Mouse (Mus musculus) adipocyte (in vitro differentiated cells): ENCODE measurements around the gene Irgq.
A peak's percentile ranks its signal among the peaks of the same experiment; 100 is the strongest.
"Not testable (repeated sequence)": the region's sequence is repeated elsewhere in the genome, so short reads cannot be mapped to it uniquely, and the experiment has no call there.

Experiments
- DNase-seq: peaks from one replicate; pipeline ENCODE4 v3.0.0-alpha.2; 2016; ENCODE audit warnings: low spot score

The Irgq gene

DNA sequence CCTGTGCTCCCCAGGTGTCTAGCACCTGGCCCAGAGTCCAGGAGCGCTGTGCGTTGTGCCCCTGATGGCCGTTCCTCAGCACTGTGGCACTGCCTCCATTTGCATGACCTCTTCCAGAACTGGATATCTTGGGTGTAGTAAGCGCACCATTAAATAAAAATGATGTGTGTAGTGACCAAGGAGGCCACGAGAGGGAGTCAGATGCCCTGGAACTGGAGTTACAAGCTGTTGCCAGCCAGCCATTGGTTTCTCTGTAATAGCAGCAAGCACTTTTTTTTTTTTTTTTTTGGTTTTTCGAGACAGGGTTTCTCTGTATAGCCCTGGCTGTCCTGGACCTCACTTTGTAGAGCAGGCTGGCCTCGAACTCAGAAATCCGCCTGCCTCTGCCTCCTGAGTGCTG lies 14.2 kb upstream of the Irgq start:
- DNase-seq: not testable (repeated sequence)

DNA sequence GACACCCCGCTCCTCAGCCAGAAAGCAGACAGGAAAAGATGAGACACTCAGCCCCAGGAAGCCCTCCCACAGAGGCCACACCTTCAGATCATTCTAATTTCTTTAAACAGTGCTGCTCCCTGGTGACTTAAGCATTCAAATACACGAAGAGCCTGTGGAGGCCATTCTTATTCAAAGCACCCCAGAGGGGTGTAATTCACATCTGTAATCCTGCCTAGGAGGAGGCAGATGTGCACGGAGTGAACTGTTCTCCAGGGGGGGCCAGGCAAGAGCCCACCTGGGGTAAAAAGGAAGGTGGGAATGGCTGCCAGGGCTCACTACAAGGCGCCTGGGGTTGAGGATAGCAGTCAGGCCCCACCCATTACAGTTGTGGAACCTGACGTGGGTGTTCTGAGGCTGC lies 13.4 kb upstream of the Irgq start:
- no peak for DNase-seq

DNA sequence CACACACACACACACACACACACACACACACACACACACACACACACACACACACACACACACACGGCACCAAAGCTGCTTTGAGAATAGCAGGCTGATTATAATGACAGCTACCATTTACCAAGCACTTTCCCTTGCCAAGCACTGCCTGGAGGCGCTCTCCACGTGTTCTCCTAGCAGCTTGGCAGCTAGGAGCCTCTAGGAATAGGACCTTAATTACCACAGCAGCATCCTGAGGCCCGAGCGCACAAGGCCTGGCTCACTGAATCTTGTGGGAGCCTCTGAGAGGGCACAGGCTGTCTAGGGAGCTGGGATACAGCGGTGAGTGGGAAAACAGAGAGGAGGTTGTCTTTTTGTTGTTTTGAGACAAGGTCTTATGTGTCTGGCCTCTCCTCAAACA lies 12.8 kb upstream of the Irgq start:
- DNase-seq: no peak

DNA sequence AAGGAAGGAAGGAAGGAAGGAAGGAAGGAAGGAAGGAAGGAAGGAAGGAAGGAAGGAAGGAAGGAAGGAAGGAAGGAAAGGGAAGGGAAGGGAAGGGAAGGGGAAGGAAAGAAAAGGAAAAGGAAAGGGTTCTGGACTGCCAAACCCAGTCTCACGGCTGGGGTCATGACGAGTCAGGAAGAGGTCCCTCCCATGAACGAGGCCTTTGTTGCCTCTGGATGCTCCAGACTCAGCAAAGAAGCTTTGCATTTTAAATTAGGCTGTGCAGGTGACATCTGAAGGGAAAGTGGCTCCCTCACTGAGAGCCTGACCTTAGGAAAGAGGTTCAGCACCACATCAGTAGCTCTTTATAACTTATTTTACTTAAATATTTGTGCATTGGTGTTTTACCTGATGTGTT lies 11.4 kb upstream of the Irgq start:
- DNase-seq: no peak

DNA sequence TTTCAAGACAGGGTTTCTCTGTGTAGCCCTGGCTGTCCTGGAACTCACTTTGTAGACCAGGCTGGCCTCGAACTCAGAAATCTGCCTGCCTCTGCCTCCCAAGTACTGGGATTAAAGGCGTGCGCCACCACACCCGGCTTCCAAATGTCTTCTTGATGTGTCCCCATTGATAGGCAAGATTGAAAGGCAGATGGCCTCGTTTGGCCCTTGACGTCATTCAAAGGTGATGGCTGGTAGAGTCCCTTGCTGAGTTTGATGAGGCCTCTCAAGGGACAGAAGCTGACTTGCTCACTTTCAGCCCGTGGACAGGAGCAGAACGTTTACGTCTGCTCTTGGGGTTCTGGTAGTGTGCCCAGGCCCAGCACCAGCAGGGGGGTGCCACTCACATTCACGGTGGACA lies 10.4 kb upstream of the Irgq start:
- DNase-seq: not testable (repeated sequence)

DNA sequence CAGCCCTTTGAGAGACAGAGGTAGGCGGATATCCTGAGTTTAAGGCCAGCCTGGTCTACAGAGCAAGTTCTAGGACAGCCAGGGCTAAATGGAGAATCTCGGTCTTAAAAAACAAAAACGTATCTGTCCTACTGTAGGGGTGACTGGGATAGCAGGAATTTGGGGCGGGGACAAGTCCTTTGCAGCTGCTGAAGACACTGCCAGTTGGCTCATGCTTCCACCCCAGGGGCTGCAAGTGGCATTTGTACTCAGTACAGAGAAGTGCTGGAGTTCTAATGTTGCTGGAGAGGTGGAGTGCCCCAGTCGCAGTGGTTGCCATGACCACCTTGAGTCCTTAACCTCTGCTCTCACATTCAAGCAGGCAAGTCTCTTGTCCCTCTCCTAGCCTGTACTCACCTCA lies 7.7 kb upstream of the Irgq start:
- DNase-seq: peak; percentile 7

DNA sequence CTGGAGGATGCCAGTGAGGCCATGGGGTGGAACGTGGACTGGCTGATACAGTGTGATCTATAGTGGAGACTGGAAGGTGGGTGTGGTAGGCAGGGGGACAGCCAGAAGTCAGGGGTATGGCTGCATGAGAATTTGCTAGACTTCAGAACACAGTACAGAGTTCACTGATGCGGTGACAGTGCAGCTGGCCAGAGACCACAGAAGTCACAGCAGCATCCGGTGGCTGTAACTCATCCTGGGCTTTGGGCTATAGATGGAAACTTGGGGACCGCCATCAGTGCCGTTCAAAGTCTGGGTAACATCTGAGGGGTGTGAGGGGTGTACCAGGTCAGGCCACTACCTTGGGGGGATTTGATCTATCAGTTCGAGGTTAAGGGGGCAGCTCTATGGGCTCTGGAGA lies 6.8 kb upstream of the Irgq start:
- DNase-seq: no peak

DNA sequence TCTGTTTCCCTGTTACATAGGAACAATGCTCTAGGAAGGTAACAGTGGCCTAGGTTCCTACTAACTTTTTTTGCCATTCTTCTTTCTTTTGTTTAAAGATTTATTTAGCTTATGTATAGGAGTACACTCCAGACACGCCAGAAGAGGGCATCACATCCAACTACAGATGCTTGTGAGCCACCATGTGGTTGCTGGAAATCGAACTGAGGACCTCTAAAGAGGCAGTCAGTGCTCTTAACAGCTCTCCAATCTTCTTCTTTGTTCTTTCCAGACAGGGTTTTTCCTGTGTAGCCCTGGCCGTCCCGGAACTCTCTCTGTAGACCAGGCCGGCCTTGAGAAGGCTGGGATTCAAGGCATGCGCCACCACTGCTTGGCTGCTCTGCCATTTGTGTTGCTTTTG lies 5.5 kb upstream of the Irgq start:
- DNase-seq: no peak

DNA sequence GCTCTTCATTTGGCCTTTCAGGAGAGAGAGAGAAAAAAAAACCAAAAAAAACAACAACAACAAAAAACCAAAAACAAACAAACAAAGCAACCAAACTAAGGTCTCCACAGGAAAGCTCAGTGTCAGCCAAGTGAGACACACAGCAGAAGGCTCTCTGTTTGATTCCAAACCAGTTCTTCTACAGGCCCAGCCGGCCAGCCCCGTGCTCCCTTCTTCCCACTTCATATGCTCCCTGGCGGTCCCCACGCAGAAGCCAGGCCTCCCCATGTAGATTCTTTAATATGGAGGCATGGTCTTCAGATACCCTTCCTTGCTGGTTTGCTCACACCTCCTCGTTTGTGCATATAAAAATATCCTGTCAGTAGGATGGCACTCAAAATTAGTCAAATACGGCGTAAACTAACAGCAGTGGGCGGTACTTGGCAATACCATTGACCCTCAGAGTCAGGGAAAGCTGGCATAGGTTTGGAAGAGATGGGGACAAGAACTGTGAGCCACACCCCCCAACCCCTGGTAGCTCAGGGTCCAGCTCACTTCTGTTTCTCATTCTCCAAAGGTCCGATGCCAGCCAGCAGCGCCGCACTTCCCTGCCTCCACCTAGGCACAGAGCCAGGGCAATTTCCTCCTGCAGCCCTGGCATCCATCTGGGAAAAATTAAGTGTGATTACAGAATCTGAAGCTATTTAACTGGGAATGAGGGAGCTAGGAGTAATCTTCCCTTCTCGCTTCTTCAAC lies 4.6 kb upstream of the Irgq start:
- no peak for DNase-seq

DNA sequence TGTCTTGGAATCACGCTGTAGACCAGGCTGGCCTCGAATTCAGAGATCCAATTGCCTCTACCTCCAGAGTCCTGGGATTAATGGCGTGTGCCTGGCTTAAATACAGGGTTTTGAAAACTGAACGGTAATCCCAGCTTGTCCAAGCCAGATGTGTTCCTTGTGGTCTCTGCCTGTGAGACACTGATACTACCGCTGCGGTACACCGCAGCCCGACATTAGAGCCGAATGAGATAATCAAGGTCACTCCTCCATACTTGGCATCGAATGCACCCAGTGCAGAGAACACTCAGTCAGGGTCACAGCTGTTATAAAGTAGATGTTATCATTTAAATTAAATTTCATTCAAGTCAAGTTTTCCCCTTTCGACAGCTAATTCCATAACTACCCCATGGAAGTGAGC lies 1.6 kb upstream of the Irgq start:
- DNase-seq: no peak

DNA sequence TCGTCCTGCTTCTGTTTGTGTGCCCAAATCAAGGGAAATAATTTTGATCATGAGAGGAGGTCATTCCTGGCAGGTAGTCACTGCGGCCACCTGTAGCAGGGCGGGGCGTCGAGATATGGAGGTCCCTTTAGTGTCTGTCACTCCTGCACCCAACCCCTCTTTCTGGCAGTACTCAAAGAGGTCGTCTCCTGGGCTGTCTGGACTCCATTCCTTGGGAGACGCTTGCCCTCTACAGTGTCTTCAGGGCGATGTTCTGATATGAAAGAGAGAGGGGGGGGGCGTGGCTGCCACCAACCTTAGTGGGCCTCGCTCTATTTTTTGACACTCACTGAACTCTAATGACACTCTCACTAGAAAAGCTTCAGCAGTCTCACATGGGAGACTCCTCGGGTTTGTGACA lies 909 bp upstream of the Irgq start:
- no peak for DNase-seq

DNA sequence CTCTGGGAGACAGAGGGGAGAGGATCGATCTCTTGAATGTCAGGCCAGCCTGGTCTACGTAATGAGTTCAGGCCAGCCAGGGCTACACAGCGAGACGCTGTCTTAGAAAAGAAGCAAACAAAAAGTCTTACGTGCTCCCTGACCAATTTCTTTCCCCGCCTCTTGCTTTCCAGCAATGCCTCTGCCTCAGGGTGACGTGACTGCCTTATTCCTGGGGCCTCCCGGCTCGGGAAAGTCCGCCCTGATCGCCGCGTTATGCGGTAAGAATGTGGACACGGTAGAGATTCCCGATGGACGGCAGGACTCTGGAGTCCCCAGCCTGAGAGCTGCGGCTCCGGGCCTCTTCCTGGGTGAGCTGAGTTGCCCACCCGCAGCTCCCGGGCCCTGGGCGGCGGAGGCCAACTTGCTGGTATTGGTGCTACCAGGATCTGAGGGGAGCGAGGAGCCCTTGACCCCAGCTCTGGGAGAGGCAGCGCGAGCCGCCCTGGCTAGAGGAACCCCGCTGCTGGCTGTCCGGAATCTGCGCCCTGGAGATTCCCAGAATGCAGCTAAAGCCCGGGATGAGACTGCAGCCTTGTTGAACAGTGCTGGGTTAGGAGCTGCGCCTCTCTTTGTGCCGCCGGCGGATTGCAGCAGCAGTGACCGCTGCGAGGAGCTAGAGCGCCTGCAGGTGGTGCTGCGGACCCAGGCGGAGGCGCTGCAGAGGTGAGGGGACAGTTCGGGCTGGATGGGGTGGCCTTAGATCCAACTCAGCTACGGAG lies 902 bp downstream of the Irgq start:
- peak; percentile 65 for DNase-seq

DNA sequence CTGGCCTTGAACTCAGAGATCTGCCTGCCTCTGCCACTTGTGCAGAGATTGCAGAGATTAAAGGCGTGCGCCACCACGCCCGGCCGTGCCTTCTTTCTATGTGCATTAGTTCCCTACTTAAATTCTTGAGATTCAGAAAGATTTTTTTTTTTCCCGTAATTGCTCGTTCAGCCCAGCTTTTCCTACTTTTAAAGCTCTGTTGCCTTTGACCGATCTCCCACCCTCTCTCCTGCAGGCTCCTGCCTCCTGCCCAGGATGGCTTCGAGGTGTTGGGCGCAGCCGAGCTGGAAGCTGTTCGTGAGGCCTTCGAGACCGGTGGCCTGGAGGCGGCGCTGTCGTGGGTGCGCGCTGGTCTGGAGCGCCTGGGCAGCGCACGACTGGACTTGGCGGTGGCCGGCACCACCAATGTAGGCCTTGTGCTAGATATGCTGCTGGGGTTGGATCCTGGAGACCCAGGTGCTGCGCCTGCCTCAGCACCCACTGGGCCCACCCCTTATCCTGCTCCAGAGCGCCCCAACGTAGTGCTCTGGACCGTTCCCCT lies 2.6 kb downstream of the Irgq start:
- no peak for DNase-seq

DNA sequence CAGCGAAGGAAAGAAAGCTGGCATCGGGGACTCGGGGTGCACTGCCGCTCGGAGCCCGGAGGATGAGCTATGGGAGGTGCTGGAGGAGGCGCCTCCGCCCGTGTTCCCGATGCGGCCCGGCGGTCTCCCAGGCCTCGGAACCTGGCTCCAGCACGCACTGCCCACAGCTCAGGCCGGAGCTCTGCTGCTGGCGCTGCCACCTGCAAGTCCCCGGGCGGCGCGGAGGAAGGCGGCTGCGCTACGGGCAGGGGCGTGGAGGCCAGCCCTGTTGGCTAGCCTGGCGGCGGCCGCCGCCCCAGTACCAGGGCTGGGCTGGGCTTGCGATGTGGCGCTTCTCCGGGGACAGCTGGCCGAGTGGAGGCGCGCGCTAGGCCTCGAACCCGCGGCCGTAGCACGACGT lies 3.3 kb downstream of the Irgq start:
- no peak for DNase-seq

DNA sequence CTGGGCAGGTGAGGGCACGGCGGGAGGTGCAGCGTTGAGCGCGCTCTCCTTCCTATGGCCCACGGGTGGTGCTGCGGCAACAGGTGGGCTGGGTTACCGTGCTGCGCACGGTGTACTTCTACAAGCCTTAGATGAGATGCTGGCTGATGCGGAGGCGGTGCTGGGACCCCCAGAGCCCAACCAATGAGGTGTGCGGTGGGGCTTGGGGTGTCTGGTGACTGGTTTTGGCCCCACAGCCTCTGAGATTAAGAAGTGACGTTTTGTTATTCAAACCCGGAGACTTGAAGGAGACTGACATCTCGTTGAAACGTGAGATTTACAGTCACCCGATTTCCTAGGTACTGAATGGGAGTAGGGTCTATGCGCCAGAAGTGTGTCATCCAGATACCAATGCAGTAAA lies 3.8 kb downstream of the Irgq start:
- DNase-seq: no peak

DNA sequence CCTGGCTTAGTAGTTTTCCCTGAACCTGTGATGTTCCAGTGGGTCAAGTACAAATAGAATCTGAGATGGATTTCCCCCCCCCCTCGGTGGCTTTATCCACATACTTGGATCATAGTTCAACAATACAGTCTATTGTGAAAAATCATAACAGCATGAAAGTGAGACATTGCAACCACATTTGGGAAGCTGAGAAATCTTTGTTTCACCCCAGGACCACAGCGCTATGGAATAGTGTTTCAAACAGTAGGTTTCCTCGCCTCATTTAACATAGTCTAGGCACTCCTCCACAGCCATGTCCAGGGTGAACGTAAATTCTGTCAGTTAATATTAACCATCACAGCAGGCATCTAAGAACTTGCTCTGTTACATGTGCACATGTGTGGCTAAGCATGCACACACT lies 6.6 kb downstream of the Irgq start:
- no peak for DNase-seq

DNA sequence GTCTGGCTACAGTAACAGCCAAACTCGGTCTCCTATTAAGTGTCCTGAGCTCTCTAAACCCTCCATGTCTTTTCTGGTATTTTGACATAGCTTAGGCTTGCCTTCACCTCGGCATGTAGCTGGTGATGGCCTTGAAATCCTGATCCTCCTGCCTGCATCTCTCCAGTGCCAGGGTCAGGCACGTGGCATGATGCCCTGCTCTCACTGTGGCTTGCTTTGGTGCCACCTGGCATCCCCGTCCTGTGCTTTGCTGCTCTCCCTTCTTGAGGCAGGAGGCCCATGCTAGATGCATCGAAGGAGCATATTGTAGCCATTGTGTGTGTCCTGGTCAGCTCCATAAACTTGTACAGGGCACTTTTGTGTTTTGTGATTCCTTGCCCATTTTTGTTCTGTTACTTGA lies 7.1 kb downstream of the Irgq start:
- DNase-seq: no peak

DNA sequence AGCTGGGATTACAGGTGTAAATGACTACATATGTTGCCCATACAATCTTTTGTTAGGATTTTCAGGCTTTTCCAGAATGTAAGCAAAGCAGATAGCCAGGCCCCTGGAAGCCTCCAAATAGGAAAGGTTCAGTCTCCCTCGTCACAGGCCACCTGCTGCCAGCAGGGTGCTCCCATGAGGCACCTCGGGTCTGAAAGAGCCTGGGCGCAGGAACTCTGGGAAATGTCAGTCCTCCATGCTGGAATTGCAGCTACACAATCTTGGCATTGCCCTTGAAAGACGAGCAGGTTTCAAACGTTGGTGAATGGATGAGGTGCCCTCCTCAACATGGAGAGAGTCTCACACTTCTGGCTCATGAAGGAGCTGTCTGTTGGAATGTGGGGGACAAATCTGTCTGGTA lies 7.7 kb downstream of the Irgq start:
- no peak for DNase-seq

DNA sequence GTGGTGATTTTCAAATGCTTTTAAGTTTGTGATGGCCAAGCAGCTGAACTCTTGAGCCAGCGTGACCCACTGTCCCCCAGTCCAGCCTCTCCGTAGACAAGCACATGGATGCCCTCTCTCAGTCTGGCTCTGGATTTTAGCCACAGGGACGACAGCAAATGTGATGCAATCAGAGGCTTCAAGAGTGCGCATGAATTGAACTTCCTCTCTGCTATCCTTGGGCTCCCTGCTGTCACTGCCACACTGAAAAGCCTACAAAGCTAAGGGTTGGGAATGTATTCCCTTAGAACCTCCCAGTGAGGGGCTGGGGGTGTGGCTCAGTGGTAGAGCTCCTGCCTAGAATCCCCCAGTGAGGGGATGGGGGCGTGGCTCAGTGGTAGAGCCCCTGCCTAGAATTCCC lies 8.2 kb downstream of the Irgq start:
- no peak for DNase-seq

DNA sequence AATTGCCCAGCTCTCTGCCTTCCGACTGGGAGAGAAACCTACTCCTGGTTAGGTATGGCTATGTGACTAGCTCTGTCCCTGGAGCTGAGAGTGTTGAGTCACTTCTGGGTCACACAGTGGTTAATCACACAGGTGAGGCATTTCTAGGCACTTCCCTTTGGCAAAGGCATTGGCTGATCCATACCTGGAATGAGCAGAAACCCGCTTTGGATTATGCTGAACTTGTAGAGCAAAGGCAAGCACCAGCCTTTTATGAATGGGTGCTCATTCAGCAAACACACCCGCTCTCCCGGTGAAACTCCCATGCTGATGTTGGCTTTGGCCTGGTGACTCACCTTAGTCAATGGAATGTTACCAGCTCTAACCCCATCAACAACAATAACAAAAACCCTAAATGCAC lies 9.2 kb downstream of the Irgq start:
- no peak for DNase-seq

DNA sequence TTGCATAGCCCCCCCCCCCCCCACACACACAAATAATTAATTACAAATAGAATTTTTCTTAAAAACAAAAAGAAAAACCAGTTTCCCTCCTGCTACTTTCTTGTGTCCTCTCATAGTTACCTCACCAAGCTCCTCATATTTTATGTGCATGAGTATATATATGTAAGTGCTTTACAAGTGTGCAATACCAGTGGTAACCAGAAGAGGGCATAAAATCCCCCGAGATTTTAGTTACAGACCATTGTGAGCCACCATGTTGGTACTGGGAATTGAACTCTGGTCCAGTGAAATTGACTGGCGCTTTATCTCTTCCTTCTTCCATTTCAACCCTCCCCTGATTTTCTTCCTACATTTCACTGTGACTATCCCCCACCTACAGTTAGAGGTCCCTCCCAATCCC lies 14.0 kb downstream of the Irgq start:
- no peak for DNase-seq

DNA sequence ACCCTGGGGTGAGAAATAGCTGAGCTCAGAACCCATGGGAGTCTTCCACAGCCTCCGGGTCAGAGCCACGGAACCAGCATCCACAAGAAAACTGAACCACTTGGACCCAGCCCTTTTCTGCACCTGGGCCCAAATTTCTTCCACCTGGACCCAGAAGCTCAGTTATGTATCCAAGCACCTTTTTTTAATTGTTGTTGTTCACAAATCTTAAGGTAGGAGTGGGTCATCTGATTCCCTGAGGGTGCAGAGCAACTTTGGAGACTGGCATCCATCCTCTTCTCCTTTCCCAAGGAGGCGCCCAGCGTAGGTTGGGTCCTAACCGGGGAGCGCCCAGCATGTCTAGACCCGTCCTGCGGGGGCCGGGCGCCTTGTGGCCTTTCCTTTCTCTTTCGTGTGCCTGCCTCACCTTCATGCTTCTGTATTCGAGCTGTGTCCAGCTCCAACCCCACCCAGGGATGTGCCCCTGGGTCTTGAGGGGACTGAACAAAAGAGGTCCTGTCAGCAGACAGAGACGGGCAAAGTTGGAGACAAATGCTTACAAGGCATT lies 15.7 kb downstream of the Irgq start, which contains the start of the genes Pinlyp and Xrcc1:
Gene Pinlyp, minus strand, starts transcription at position 51 of the 547 bp plus-strand sequence.
Gene Xrcc1, plus strand, starts transcription at position 222 of the 547 bp plus-strand sequence.
- no peak for DNase-seq
